Mouse (Mus musculus) bone marrow macrophage, adult 2 months (primary cell): Measurements from ENCODE around the gene Coro2a.

Source experiments
- CTCF ChIP-seq: IDR thresholded peaks from 2 replicates; pipeline ENCODE4 v1.5.1; 2012; ENCODE audit warnings: low read depth, mild to moderate bottlenecking, low read length, moderate library complexity
- POLR2A ChIP-seq: IDR thresholded peaks from 2 replicates; pipeline ENCODE4 v1.6.1; 2012; ENCODE audit warnings: mild to moderate bottlenecking, low read depth, low read length, borderline replicate concordance

DNA sequence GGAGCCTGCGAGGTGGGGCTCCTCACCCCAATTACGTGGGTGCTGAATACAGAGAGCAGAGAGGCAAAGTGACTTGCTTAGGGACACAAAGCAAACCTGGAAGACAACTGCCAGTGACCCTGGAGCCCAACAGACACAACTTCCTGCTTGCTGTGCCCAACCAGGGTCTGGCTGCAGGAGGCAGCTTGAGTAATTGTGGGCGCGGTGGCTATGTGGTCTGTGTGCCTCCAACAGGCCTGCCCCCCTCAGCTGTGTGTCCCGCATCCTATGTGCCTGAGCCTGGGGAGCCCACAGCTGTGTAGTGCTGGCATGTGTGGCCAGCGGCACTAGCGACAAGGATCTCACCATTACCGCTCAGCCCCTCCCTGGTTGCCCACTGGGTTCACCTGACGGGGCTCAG is 12.6 kb upstream of the Coro2a start:
- TF ChIP-seq CTCF (no peak), POLR2A (no peak)
